Mouse (Mus musculus) MEL (cell line): ENCODE measurements around the gene Fcamr. TPM values are rescaled to one million over a fixed set of nuclear protein-coding genes. Genes with fewer than 3 reads are reported as not detected.

ENCODE experiments used
- DNase-seq: peaks from one replicate; pipeline ENCODE4 v3.0.0; 2011; ENCODE audit warnings: low read depth, low spot score
- H3K27ac ChIP-seq: 2 replicates; pipeline ENCODE4 v1.5.1; 2012; ENCODE audit warnings: low read depth, mild to moderate bottlenecking, control low read depth, low read length, moderate library complexity; ENCODE audit not compliant: control insufficient read depth
- H3K27me3 ChIP-seq, 2 experiments: fragments of 150-350 bp in 1 of 2; sonication (generic) in 1 of 2; 2 replicates each; pipeline ENCODE4 v1.6.1; 2012; ENCODE audit warnings: low read length in 2 of 2, mild to moderate bottlenecking in 2 of 2, improper control_type of control experiment in 1 of 2, moderate library complexity in 1 of 2; ENCODE audit not compliant: insufficient read depth in 2 of 2, control insufficient read depth in 1 of 2
- H3K36me3 ChIP-seq, 2 experiments: 2 replicates each; pipeline ENCODE4 v1.6.1; 2012 to 2014; ENCODE audit warnings: low read length in 2 of 2, improper control_type of control experiment in 1 of 2, inconsistent platforms in 1 of 2, mild to moderate bottlenecking in 1 of 2; ENCODE audit not compliant: insufficient read depth in 2 of 2, control insufficient read depth in 1 of 2
- H3K4me1 ChIP-seq, 2 experiments: fragments of 150-350 bp in 1 of 2; sonication (generic) in 1 of 2; 2 replicates each; pipeline ENCODE4 v1.6.1; 2012; ENCODE audit warnings: low read length in 2 of 2, improper control_type of control experiment in 1 of 2, mild to moderate bottlenecking in 1 of 2; ENCODE audit not compliant: insufficient read depth in 2 of 2, control insufficient read depth in 1 of 2
- H3K4me3 ChIP-seq, 2 experiments: fragments of 150-350 bp in 1 of 2; sonication (generic) in 1 of 2; 2 replicates each; pipeline ENCODE4 v1.5.1; 2012; ENCODE audit warnings: low read depth in 2 of 2, low read length in 2 of 2, mild to moderate bottlenecking in 2 of 2, moderate library complexity in 2 of 2, control low read depth in 1 of 2, improper control_type of control experiment in 1 of 2; ENCODE audit not compliant: control insufficient read depth in 1 of 2, insufficient read depth in 1 of 2
- H3K79me2 ChIP-seq: 2 replicates; pipeline ENCODE4 v1.6.1; 2012; ENCODE audit warnings: mild to moderate bottlenecking, low read length, moderate library complexity; ENCODE audit not compliant: control insufficient read depth, poor library complexity, insufficient read depth
- H3K9ac ChIP-seq: 2 replicates; pipeline ENCODE4 v1.6.1; 2012; ENCODE audit warnings: low read depth, mild to moderate bottlenecking, control low read depth, low read length, moderate library complexity; ENCODE audit not compliant: control insufficient read depth, poor library complexity, severe bottlenecking
- H3K9me3 ChIP-seq: fragments of 150-350 bp; sonication (generic); replicated peaks from 2 replicates; pipeline ENCODE4 v1.6.1; 2012; ENCODE audit warnings: mild to moderate bottlenecking, low read length, improper control_type of control experiment, moderate library complexity; ENCODE audit not compliant: insufficient read depth
- CHD1 ChIP-seq: IDR thresholded peaks from 2 replicates; pipeline ENCODE4 v1.6.1; 2012; ENCODE audit warnings: low read depth, mild to moderate bottlenecking, inconsistent platforms, low read length, improper control_type of control experiment
- CTCF ChIP-seq, 3 experiments: IDR thresholded peaks in 2 of 3; conservative IDR thresholded peaks in 1 of 3; 2 replicates each; pipeline ENCODE4 v1.5.1; 2011 to 2012; ENCODE audit warnings: low read length in 3 of 3, low read depth in 2 of 3, mild to moderate bottlenecking in 2 of 3, improper control_type of control experiment in 1 of 3, inconsistent platforms in 1 of 3, mixed read lengths in 1 of 3, moderate library complexity in 1 of 3; ENCODE audit not compliant: control insufficient read depth in 1 of 3, insufficient read depth in 1 of 3, poor library complexity in 1 of 3, severe bottlenecking in 1 of 3
- E2F4 ChIP-seq: IDR thresholded peaks from 2 replicates; pipeline ENCODE4 v1.6.1; 2011; ENCODE audit warnings: low read depth, low read length, improper control_type of control experiment, borderline replicate concordance
- ETS1 ChIP-seq: IDR thresholded peaks from 2 replicates; pipeline ENCODE4 v1.6.1; 2012; ENCODE audit warnings: low read depth, mild to moderate bottlenecking, inconsistent platforms, low read length, improper control_type of control experiment, moderate library complexity
- GATA1 ChIP-seq: IDR thresholded peaks from 2 replicates; pipeline ENCODE4 v1.6.1; 2011; ENCODE audit warnings: low read depth, low read length, improper control_type of control experiment
- MAFK ChIP-seq: IDR thresholded peaks from 2 replicates; pipeline ENCODE4 v1.6.1; 2011; ENCODE audit warnings: low read depth, mild to moderate bottlenecking, low read length, improper control_type of control experiment, borderline replicate concordance
- MXI1 ChIP-seq: IDR thresholded peaks from 2 replicates; pipeline ENCODE4 v1.6.1; 2011; ENCODE audit warnings: mild to moderate bottlenecking, low read depth, low read length, improper control_type of control experiment
- MYB ChIP-seq: IDR thresholded peaks from 2 replicates; pipeline ENCODE4 v1.6.1; 2011; ENCODE audit warnings: mild to moderate bottlenecking, low read depth, low read length, improper control_type of control experiment
- POLR2A ChIP-seq, 2 experiments: IDR thresholded peaks; 2 replicates each; pipeline ENCODE4 v1.6.1; 2011 to 2012; ENCODE audit warnings: low read length in 2 of 2, mild to moderate bottlenecking in 2 of 2, control low read depth in 1 of 2, improper control_type of control experiment in 1 of 2, low read depth in 1 of 2, moderate library complexity in 1 of 2; ENCODE audit not compliant: control insufficient read depth in 1 of 2, insufficient read depth in 1 of 2, poor library complexity in 1 of 2
- RAD21 ChIP-seq: IDR thresholded peaks from 2 replicates; pipeline ENCODE4 v1.6.1; 2011; ENCODE audit warnings: mild to moderate bottlenecking, low read depth, low read length, improper control_type of control experiment
- SIN3A ChIP-seq: IDR thresholded peaks from 2 replicates; pipeline ENCODE4 v1.6.1; 2012; ENCODE audit warnings: low read length, improper control_type of control experiment, inconsistent platforms
- SMC3 ChIP-seq: IDR thresholded peaks from 2 replicates; pipeline ENCODE4 v1.6.1; 2011; ENCODE audit warnings: low read depth, low read length, improper control_type of control experiment
- TBP ChIP-seq: IDR thresholded peaks from 2 replicates; pipeline ENCODE4 v1.8.0; 2011; ENCODE audit warnings: low read depth, low read length, improper control_type of control experiment
- TCF12 ChIP-seq: IDR thresholded peaks from 2 replicates; pipeline ENCODE4 v1.6.1; 2014; ENCODE audit warnings: low read depth, mild to moderate bottlenecking, inconsistent platforms, low read length, improper control_type of control experiment, moderate library complexity
- USF1 ChIP-seq: IDR thresholded peaks from 2 replicates; pipeline ENCODE4 v1.6.1; 2014; ENCODE audit warnings: low read depth, mild to moderate bottlenecking, inconsistent platforms, low read length, improper control_type of control experiment, moderate library complexity
- ZC3H11A ChIP-seq: IDR thresholded peaks from 2 replicates; pipeline ENCODE4 v1.6.1; 2012; ENCODE audit warnings: low read depth, mild to moderate bottlenecking, inconsistent platforms, low read length, improper control_type of control experiment
- ZNF384 ChIP-seq: IDR thresholded peaks from 2 replicates; pipeline ENCODE4 v1.6.1; 2012; ENCODE audit warnings: low read depth, mild to moderate bottlenecking, inconsistent platforms, low read length, improper control_type of control experiment
- polyA plus RNA-seq, 2 experiments: library from polyadenylated mRNA; stranded (reverse) in 1 of 2; unstranded in 1 of 2; fragments of >175 nt in 1 of 2; fragments of >200 nt in 1 of 2; gene quantifications; 2 replicates each; pipeline versions ENCODE4 v1.2.1 to v1.2.4; 2012; ENCODE audit warnings: low replicate concordance in 2 of 2, low read depth in 1 of 2; ENCODE audit not compliant: insufficient read length in 2 of 2, insufficient read depth in 1 of 2, missing spikeins in 1 of 2
- total RNA-seq: library from RNA; depleted of rRNA; stranded (reverse); fragments of 300-350 nt; gene quantifications from 2 replicates; pipeline ENCODE4 v1.2.3, GENCODE M21; 2012

Gene Fcamr
- total and polyA plus RNA-seq, 3 experiments: not detected

DNA sequence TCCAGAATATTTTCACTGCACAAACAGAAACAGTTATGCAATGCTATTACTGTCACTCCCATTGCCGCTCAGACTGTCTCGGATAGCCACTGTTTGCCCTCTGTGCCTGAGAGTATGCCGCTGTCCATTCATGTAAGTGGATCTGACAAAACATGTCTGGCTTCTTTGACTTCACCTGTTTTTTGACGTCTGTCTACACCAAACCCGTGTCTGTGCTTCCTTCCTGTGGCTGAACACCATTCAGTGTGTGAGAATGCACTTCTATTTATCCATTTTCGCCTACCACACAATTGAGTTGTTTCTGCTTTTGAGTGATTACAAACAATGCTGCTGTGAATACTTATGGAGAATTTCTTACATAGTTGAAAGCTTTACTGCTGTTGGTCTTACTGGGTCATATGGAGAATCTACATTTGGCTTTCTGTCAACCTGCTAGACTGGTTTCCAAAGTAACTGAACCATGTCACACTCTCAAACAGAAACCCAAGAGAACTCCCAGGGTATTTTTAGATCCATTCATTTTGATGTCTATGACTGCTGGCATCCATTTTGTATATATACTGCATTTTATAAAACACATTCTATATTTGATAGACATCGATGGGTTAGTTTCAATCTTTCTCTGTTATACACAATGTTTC is 24.9 kb upstream of the Fcamr start:
- Histone ChIP-seq H3K36me3 (no peaks in the 10 kb centered on the region), H3K79me2 (no peaks in the 10 kb centered on the region), H3K4me3 (no peak overlapping the region), H3K4me1 (no peaks in the 10 kb centered on the region), H3K27me3 (peaks cover 0 to 4% of the 10 kb centered on the region in 2 experiments; a peak in 3 of 4 replicates), H3K27ac (no peak overlapping the region), H3K9me3 (no peaks in the 10 kb centered on the region), H3K9ac (no peak overlapping the region)
- DNase-seq: no peak
- no peak for TF ChIP-seq ZC3H11A
- TF ChIP-seq E2F4: no peak
- no peak for TF ChIP-seq ETS1
- no peak for TF ChIP-seq MXI1
- TF ChIP-seq TCF12: no peak
- no peak for TF ChIP-seq MYB
- TF ChIP-seq ZNF384: no peak
- no peak for TF ChIP-seq TBP
- TF ChIP-seq RAD21: no peak
- TF ChIP-seq MAFK: no peak
- no peak for TF ChIP-seq GATA1
- TF ChIP-seq SIN3A: no peak

DNA sequence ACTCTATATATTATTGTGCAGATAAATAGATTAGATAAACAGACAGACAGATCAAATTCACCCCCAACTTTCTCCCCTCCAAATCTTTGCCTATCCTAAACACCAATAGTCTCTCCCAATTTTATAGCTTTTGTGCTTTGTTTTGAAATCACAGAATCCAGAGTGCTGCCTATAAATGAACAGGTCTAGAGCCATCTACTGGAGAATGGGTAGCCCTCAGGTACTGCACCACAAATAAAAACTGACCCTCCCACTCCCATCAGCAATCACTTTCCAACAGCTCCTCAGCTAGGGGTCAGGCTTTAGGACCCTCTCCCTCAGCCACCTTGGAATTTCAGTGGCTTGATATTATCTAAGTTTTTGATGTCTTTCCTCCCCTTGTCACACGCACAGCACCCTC is 24.1 kb upstream of the Fcamr start:
- Histone ChIP-seq H3K27ac (no peak overlapping the region), H3K4me1 (no peaks in the 10 kb centered on the region), H3K36me3 (no peaks in the 10 kb centered on the region), H3K79me2 (no peaks in the 10 kb centered on the region), H3K4me3 (no peak overlapping the region), H3K9ac (no peak overlapping the region), H3K27me3 (peaks cover 0 to 8% of the 10 kb centered on the region in 2 experiments; a peak in 3 of 4 replicates), H3K9me3 (no peaks in the 10 kb centered on the region)
- TF ChIP-seq USF1 (no peak), CHD1 (no peak), RAD21 (peak; percentile 43), ZC3H11A (peak; percentile 46; the same call in 1 of the 2 replicates), CTCF (IDR thresholded peaks at IDR 0.05 in 2 of 3, conservative IDR thresholded peaks at IDR 0.05 in 1 of 3; ENCODE audit: control insufficient read depth in 1 of 3, insufficient read depth in 1 of 3, low read depth in 2 of 3, low read length in 3 of 3, poor library complexity in 1 of 3, severe bottlenecking in 1 of 3) (peak in 1 of 3 experiments; percentile 53; a peak in 2 of 6 replicates), TBP (no peak), POLR2A (IDR thresholded peaks at IDR 0.05; ENCODE audit: control insufficient read depth in 1 of 2, insufficient read depth in 1 of 2, low read depth in 1 of 2, low read length in 2 of 2, poor library complexity in 1 of 2) (no peak), SMC3 (peak; percentile 76)
- DNase-seq: no peak
